Mouse (Mus musculus) spleen, adult 2 months (tissue): ENCODE measurements around the gene Serpinf1.

Source experiments
- CTCF ChIP-seq: fragments of 200-500 bp; IDR thresholded peaks from 2 replicates; pipeline ENCODE4 v1.5.1; 2011; ENCODE audit warnings: mild to moderate bottlenecking, inconsistent platforms; ENCODE audit not compliant: insufficient read depth, insufficient read length, insufficient replicate concordance; ENCODE audit errors: extremely low read depth
- POLR2A ChIP-seq: fragments of 200-500 bp; IDR thresholded peaks from 2 replicates; pipeline ENCODE4 v1.6.1; 2011; ENCODE audit warnings: low read depth, low read length, inconsistent platforms

DNA sequence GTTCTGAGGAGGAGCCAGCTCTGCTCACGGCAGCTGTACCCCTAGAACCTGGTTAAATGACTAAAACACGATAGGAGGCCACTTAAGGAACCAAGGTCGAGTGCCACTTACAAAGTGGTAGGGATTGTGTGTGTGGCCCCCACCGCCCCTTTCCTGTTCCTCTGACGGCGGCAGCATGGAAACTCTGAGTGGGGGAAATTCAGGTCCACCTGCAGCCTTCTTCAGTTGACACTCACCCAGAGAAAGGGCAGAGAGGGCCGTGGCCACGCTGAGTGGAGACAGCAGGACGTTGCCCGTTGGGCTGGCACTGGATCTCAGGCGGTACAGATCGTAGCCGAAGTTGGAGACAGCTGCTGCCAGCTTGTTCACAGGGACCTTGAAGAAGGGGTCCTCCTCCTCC, 6.5 kb downstream of the Serpinf1 start:
- TF ChIP-seq CTCF (no peak), POLR2A (no peak)
